Mouse (Mus musculus): Measurements from ENCODE around the gene Fahd2a.

DNA sequence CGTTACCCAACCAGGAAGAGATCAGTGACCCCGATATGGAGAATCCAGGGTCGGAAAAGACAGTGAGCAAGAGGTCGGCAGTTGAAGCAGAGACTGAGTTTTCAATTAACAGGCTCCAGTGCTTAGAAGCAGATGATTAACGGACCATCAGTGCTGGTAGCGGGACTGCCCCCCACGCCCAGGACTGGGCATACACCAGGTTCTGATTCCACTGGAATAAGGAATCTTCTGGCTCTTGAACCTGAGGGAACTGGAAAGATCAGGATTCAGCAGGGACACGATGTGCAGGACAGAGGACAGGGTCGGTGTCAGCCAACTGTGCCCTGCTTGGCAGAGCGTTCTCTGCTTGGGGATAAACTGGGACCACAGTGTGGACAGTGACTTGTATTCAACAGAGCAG, 28.6 kb downstream of the Fahd2a start:
- TF ChIP-seq POLR2A (IDR thresholded peaks at IDR 0.05; ENCODE audit: insufficient read depth, low read length) (no peak), CTCF (IDR thresholded peaks at IDR 0.05; ENCODE audit: low read depth, low read length) (no peak)

Measured in ES-Bruce4 (cell line).